Mouse (Mus musculus) central nervous system, embryonic 18 days (tissue): ENCODE results near the gene Slc22a7. TPM values are rescaled to one million over a fixed set of nuclear protein-coding genes. Genes with fewer than 3 reads are reported as not detected.

Experiments used
- polyA plus RNA-seq: library from polyadenylated mRNA; depleted of rRNA; stranded (reverse); fragments of >200 nt; gene quantifications from 2 replicates; pipeline ENCODE4 v1.2.3, GENCODE M21; 2012; rRNA removed

Gene Slc22a7
- 0.11 and 0.14 TPM in 2 replicates for polyA plus RNA-seq

GRCm38 (mm10) chr17:46438298-46438873, at the start of gene Slc22a7:
Gene Slc22a7, minus strand, starts transcription at chr17:46438457.

GRCm38 (mm10) chr17:46487431-46487830, 49.2 kb upstream of the Slc22a7 start, which contains the start of gene Ttbk1:
Gene Ttbk1, minus strand, starts transcription at chr17:46487675.

DNA sequence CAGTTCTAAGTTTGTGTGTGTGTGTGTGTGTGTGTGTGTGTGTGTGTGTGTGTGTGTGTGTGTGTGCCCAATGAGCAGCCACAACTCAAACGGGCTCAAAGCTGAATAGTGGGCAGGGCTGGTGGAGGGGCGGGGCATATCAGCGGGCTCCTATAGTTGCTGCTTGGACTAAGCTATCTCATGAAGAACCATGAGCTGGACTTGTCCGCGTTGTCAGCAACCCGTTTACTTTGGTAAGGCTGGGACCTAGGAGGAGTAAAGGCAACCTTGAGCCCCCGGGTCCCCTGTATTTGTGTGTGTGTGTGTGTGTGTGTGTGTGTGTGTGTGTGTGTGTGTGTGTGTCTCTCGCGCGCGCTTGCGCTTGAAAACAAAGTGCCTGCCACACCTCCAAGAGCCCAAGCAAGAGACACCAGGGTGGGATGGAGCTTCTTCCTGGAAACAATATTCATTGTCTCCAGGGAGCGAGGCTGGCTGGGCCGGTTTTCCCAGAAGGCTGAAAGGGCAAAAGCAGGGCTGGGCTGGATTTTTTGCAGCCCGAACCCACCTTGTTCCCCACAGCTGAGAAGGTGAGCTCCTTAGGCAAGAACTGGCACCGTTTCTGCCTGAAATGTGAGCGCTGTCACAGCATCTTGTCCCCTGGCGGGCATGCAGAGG, 9.4 kb downstream of the Slc22a7 start, which contains the start of gene Crip3:
TSS of gene Crip3 (plus strand) at position 166 of the 654 bp plus-strand sequence.

DNA sequence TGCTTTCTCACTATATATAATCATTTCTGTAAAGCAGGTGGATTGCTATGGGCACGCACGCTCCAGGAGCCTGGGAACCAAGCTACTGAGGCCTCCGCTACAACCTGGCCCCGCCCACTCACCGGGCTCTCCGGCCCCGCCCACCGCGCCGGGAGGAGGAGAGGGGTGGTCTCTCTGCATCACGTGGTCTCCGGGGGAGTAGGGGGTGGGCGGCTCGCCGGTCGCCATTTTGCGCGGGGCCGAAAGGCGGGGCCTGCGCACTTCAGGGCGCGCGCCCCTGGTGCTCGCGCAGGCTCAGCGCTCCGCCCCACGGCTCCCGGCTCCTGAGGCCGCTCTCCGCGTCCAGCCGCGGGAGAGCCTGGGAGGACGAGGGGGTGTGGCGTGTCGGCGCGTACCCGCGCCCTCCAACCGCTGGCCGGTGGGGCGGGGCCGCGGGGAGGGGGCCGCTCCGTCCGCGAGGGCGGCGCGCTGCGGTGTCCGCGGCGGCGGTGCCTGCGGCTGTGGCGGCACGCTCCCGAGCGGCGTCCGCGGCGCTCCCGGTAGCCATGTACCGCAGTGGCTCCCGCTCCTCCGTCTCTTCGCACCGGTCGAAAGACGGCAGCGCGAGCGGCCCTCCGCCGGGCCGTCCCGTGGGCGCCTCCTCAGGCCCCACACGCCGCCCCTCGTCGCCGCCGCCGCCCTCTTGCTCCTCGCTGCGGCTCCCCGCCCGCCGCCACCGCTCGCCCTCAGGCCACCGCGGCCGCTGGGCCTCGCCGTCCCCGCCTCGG, 54.8 kb downstream of the Slc22a7 start, which contains the start of gene Zfp318:
TSS of gene Zfp318 (plus strand) at position 438 of the 767 bp plus-strand sequence.

Other genes starting within 250 kb of the Slc22a7 start
- gene Polh, start 235.8 kb downstream of the Slc22a7 start, polyA plus RNA-seq = 9.1 and 9.4 TPM in 2 replicates
- gene Xpo5, start 235.7 kb downstream of the Slc22a7 start, polyA plus RNA-seq = 45.4 and 48.5 TPM in 2 replicates
- gene Polr1c, start 190.4 kb downstream of the Slc22a7 start, polyA plus RNA-seq = 108 and 110 TPM in 2 replicates
- 59.5 and 62.7 TPM in 2 replicates for gene Yipf3, start 190.4 kb downstream of the Slc22a7 start, polyA plus RNA-seq
- 56.8 and 63.4 TPM in 2 replicates for gene Lrrc73, start 184.9 kb downstream of the Slc22a7 start, polyA plus RNA-seq
- gene Tjap1, start 155.4 kb downstream of the Slc22a7 start, polyA plus RNA-seq = 42.6 and 47.1 TPM in 2 replicates
- gene Dlk2, start 141.0 kb downstream of the Slc22a7 start, polyA plus RNA-seq = 153 and 156 TPM in 2 replicates
- gene Abcc10, start 110.1 kb downstream of the Slc22a7 start, polyA plus RNA-seq = 11.9 and 12.2 TPM in 2 replicates
- 37.3 and 42.2 TPM in 2 replicates for gene Zfp318, start 54.7 kb downstream of the Slc22a7 start, polyA plus RNA-seq
- gene Crip3, start 9.5 kb downstream of the Slc22a7 start, polyA plus RNA-seq = 12.4 and 16.1 TPM in 2 replicates
- gene Ttbk1, start 49.2 kb upstream of the Slc22a7 start, polyA plus RNA-seq = 19.9 and 24.9 TPM in 2 replicates
- 11.2 and 13.1 TPM in 2 replicates for gene Dnph1, start 58.3 kb upstream of the Slc22a7 start, polyA plus RNA-seq
- gene Cul9, start 107.9 kb upstream of the Slc22a7 start, polyA plus RNA-seq = 40.4 and 42.3 TPM in 2 replicates
- 67.9 and 75.4 TPM in 2 replicates for gene Srf, start 117.7 kb upstream of the Slc22a7 start, polyA plus RNA-seq
- gene Ptk7, start 191.0 kb upstream of the Slc22a7 start, polyA plus RNA-seq = 15.2 and 17.2 TPM in 2 replicates
- 21.6 and 24.5 TPM in 2 replicates for gene Klc4, start 207.6 kb upstream of the Slc22a7 start, polyA plus RNA-seq
- gene Mrpl2, start 207.8 kb upstream of the Slc22a7 start, polyA plus RNA-seq = 41.8 and 42.2 TPM in 2 replicates
- gene Cul7, start 211.9 kb upstream of the Slc22a7 start, polyA plus RNA-seq = 57.9 and 58.6 TPM in 2 replicates
- gene Rrp36, start 235.9 kb upstream of the Slc22a7 start, polyA plus RNA-seq = 35.4 and 37.4 TPM in 2 replicates
- gene Mea1, start 240.3 kb upstream of the Slc22a7 start, polyA plus RNA-seq = 185 and 210 TPM in 2 replicates
- 165 and 178 TPM in 2 replicates for gene Klhdc3, start 242.5 kb upstream of the Slc22a7 start, polyA plus RNA-seq